Mouse (Mus musculus): ENCODE measurements at regions not wholly inside any gene's neighbourhood (a gene's known extent, or its start where the extent isn't known, plus 50 kb on each side); places are given as distances from the start of the nearest gene placed in this dataset.

- H3K27me3 ChIP-seq (replicated peaks) = no peaks in the 10 kb centered on the region
- H3K9me3 ChIP-seq = no peaks in the 10 kb centered on the region
- H3K36me3 ChIP-seq (replicated peaks; ENCODE audit: low read length) = no peaks in the 10 kb centered on the region
- TF ChIP-seq FLI1 (IDR thresholded peaks at IDR 0.05; ENCODE audit: low read length) (no peak), GATA1 (IDR thresholded peaks at IDR 0.05; ENCODE audit: borderline replicate concordance, low read length) (no peak)
- no peak overlapping the region for H3K4me3 ChIP-seq (replicated peaks)
- peaks cover 15% of the 10 kb centered on the region for H3K4me1 ChIP-seq
Measured at GRCm38 (mm10) chrX:96019556-96019955, 62.8 kb upstream of the Las1l start.

- Histone ChIP-seq H3K9me3 (no peaks in the 10 kb centered on the region), H3K4me3 (replicated peaks) (no peak overlapping the region), H3K4me1 (peaks cover 20% of the 10 kb centered on the region), H3K27me3 (replicated peaks) (no peaks in the 10 kb centered on the region), H3K36me3 (replicated peaks; ENCODE audit: low read length) (no peaks in the 10 kb centered on the region)
- TF ChIP-seq FLI1 (IDR thresholded peaks at IDR 0.05; ENCODE audit: low read length) (no peak), GATA1 (IDR thresholded peaks at IDR 0.05; ENCODE audit: borderline replicate concordance, low read length) (no peak)
Measured at GRCm38 (mm10) chrX:96020407-96020806, 63.6 kb upstream of the Las1l start.

DNA sequence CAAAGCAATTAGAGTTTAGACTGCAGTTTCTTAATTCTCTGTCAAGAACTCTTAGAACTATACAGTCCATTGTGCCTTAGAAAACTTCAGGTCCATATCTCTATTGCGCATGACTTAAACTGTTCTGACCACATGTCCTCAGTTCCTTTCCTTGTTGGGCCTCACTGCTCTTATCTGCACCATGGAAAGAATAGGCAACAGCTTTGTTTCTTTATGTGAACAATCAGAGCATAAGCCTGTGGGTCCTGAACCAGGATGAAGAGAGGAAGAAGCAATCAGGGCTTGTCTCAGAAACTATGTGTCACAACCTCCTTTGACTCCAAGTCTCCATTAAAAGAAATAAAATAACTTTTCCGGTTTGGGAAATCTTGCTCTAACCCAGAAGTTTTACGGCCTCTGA lies 68.6 kb upstream of the Las1l start:
- no peak overlapping the region for H3K4me3 ChIP-seq (replicated peaks)
- H3K9me3 ChIP-seq = no peaks in the 10 kb centered on the region
- H3K27me3 ChIP-seq (replicated peaks) = peaks cover 1% of the 10 kb centered on the region
- H3K36me3 ChIP-seq (replicated peaks; ENCODE audit: low read length) = no peaks in the 10 kb centered on the region
- peaks cover 35% of the 10 kb centered on the region for H3K4me1 ChIP-seq
- TF ChIP-seq FLI1 (IDR thresholded peaks at IDR 0.05; ENCODE audit: low read length) (no peak), GATA1 (IDR thresholded peaks at IDR 0.05; ENCODE audit: borderline replicate concordance, low read length) (no peak)

DNA sequence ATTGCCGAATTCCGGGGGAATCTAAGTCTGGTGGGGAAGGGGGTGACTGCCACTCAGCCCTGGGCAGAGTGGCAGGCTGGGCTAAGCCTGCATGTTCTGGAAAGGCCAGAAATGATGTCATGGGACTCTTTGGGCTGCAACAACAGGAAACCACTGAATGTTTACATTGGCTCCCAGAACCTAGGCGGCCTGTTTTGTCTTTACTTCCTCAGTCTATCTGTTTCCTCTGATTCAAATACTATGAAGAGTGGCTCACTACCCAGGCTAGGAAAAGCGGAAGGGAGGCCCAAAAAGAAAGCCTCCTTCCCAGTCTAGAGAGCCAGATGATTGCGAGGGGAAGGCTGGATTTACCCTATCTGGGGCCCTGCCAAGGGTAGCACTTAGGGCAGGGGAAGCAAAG lies 69.1 kb upstream of the Las1l start:
- H3K4me3 ChIP-seq (replicated peaks) = peak overlapping the region; percentile 21
- H3K9me3 ChIP-seq = no peaks in the 10 kb centered on the region
- H3K27me3 ChIP-seq (replicated peaks) = peaks cover 1% of the 10 kb centered on the region
- H3K4me1 ChIP-seq = peaks cover 32% of the 10 kb centered on the region
- H3K36me3 ChIP-seq (replicated peaks; ENCODE audit: low read length) = no peaks in the 10 kb centered on the region
- TF ChIP-seq FLI1 (IDR thresholded peaks at IDR 0.05; ENCODE audit: low read length) (no peak), GATA1 (IDR thresholded peaks at IDR 0.05; ENCODE audit: borderline replicate concordance, low read length) (no peak)

- no peak overlapping the region for H3K4me3 ChIP-seq (replicated peaks)
- no peaks in the 10 kb centered on the region for H3K9me3 ChIP-seq
- H3K36me3 ChIP-seq (replicated peaks; ENCODE audit: low read length) = no peaks in the 10 kb centered on the region
- H3K27me3 ChIP-seq (replicated peaks) = peaks cover 6% of the 10 kb centered on the region
- TF ChIP-seq FLI1 (IDR thresholded peaks at IDR 0.05; ENCODE audit: low read length) (no peak), GATA1 (IDR thresholded peaks at IDR 0.05; ENCODE audit: borderline replicate concordance, low read length) (no peak)
- peaks cover 11% of the 10 kb centered on the region; the same call in 1 of the 2 replicates for H3K4me1 ChIP-seq
Measured at GRCm38 (mm10) chrX:96031591-96031990, 64.3 kb upstream of the Msn start.

GRCm38 (mm10) chrX:96035307-96035706 lies 60.5 kb upstream of the Msn start:
- no peaks in the 10 kb centered on the region for H3K36me3 ChIP-seq (replicated peaks; ENCODE audit: low read length)
- no peaks in the 10 kb centered on the region; the same call in 1 of the 2 replicates for H3K4me1 ChIP-seq
- no peak for TF ChIP-seq GATA1 (IDR thresholded peaks at IDR 0.05; ENCODE audit: borderline replicate concordance, low read length)
- no peak for TF ChIP-seq FLI1 (IDR thresholded peaks at IDR 0.05; ENCODE audit: low read length)
- H3K27me3 ChIP-seq (replicated peaks) = peaks cover 5% of the 10 kb centered on the region
- no peak overlapping the region for H3K4me3 ChIP-seq (replicated peaks)
- H3K9me3 ChIP-seq = no peaks in the 10 kb centered on the region

DNA sequence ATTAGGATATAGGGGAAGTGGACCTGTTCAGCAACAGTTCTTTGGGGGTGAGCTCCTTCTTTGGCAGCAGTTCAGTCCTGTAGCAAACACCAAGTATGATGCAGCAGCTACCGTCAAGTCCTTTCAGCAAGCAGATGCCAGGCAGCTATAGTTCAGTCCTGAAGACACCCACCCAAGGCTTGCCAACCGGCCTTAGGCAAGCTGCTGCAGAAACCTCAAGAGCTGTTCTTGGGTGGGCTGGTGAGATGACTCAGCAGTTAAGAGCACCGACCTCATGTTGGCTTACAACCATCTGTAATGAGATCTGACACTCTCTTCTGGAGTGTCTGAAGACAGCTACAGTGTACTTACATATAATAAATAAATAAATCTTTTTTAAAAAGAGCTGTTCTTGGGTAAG lies 53.6 kb upstream of the Msn start:
- no peaks in the 10 kb centered on the region for H3K36me3 ChIP-seq (replicated peaks; ENCODE audit: low read length)
- peaks cover 4% of the 10 kb centered on the region for H3K27me3 ChIP-seq (replicated peaks)
- no peak overlapping the region for H3K4me3 ChIP-seq (replicated peaks)
- peaks cover 3% of the 10 kb centered on the region; the same call in 1 of the 2 replicates for H3K4me1 ChIP-seq
- H3K9me3 ChIP-seq = no peaks in the 10 kb centered on the region
- TF ChIP-seq FLI1 (IDR thresholded peaks at IDR 0.05; ENCODE audit: low read length) (no peak), GATA1 (IDR thresholded peaks at IDR 0.05; ENCODE audit: borderline replicate concordance, low read length) (no peak)
